Mouse (Mus musculus) right cerebral cortex, postnatal 36 days (tissue): Measurements from ENCODE around the gene Hist1h4k.
"Not testable (repeated sequence)": the region's sequence is repeated elsewhere in the genome, so short reads cannot be mapped to it uniquely, and the experiment has no call there.

ENCODE experiments used
- DNase-seq, 2 experiments: peaks; one replicate each; pipeline ENCODE4 v3.0.0; 2022; ENCODE audit warnings: low spot score in 2 of 2, mixed read lengths in 1 of 2

Gene Hist1h4k

GRCm38 (mm10) chr13:21718381-21719080 lies 31.8 kb downstream of the Hist1h4k start:
- DNase-seq: no peak

- peak; percentile 84 to 89 for DNase-seq
These were observed 32.6 kb downstream of the Hist1h4k start, which contains the start of gene Hist1h3h for GRCm38 (mm10) chr13:21717397-21718357. TSS of gene Hist1h3h (plus strand) at chr13:21717659.

- DNase-seq: not testable (repeated sequence)
These were observed 33.5 kb downstream of the Hist1h4k start for GRCm38 (mm10) chr13:21716540-21717391.

- peak; percentile 84 to 90 for DNase-seq
These were observed 34.3 kb downstream of the Hist1h4k start, which contains the start of the genes Hist1h2bl and Hist1h2ai for GRCm38 (mm10) chr13:21715864-21716539. TSS of gene Hist1h2bl (minus strand) at chr13:21716143. TSS of gene Hist1h2ai (plus strand) at chr13:21716422.

- peak in 1 of 2 experiments; percentile 25 for DNase-seq
These were observed 35.0 kb downstream of the Hist1h4k start for GRCm38 (mm10) chr13:21715131-21715863.

- DNase-seq: peak; percentile 37 to 61
These were observed 35.6 kb downstream of the Hist1h4k start for GRCm38 (mm10) chr13:21714725-21715124.

GRCm38 (mm10) chr13:21711698-21712097 lies 38.6 kb downstream of the Hist1h4k start:
- DNase-seq: no peak

- DNase-seq: peak; percentile 69 to 76
These were observed 39.3 kb downstream of the Hist1h4k start for GRCm38 (mm10) chr13:21710821-21711525.

- peak; percentile 80 to 84 for DNase-seq
These were observed 40.1 kb downstream of the Hist1h4k start for GRCm38 (mm10) chr13:21710031-21710711.

GRCm38 (mm10) chr13:21706669-21707068 lies 43.6 kb downstream of the Hist1h4k start:
- DNase-seq: no peak
